Mouse (Mus musculus) neural tube, embryonic 13.5 days (tissue): ENCODE data around the gene Rnf222. TPM values are rescaled to one million over a fixed set of nuclear protein-coding genes. Genes with fewer than 3 reads are reported as not detected.
A peak's percentile ranks its signal among the peaks of the same experiment; 100 is the strongest.

ENCODE experiments used
- ATAC-seq: fragments of 200-750 bp; cut with Nextera tagmentation; 2 replicates; pipeline ENCODE4 v1.8.0; 2017; ENCODE audit warnings: low read depth, mild to moderate bottlenecking, moderate TSS enrichment, moderate library complexity
- H3K27ac ChIP-seq: fragments of 300-500 bp; sonication (generic); replicated peaks from 2 replicates; pipeline ENCODE4 v1.5.1; 2015; ENCODE audit warnings: moderate library complexity, mild to moderate bottlenecking, inconsistent platforms
- H3K27me3 ChIP-seq: fragments of 300-500 bp; sonication (generic); 2 replicates; pipeline ENCODE4 v1.6.1; 2015; ENCODE audit warnings: mild to moderate bottlenecking, inconsistent platforms
- H3K36me3 ChIP-seq: fragments of 300-500 bp; sonication (generic); 2 replicates; pipeline ENCODE4 v1.6.1; 2015; ENCODE audit warnings: mild to moderate bottlenecking, inconsistent platforms
- H3K4me1 ChIP-seq: fragments of 300-500 bp; sonication (generic); replicated peaks from 2 replicates; pipeline ENCODE4 v1.6.1; 2015; ENCODE audit warnings: inconsistent platforms
- H3K4me2 ChIP-seq: fragments of 300-500 bp; sonication (generic); 2 replicates; pipeline ENCODE4 v1.6.1; 2015; ENCODE audit warnings: inconsistent platforms, mild to moderate bottlenecking, moderate library complexity
- H3K4me3 ChIP-seq: fragments of 300-500 bp; sonication (generic); 2 replicates; pipeline ENCODE4 v1.5.1; 2015; ENCODE audit warnings: mild to moderate bottlenecking, inconsistent platforms
- H3K9ac ChIP-seq: fragments of 300-500 bp; sonication (generic); 2 replicates; pipeline ENCODE4 v1.6.1; 2015; ENCODE audit warnings: moderate library complexity, mild to moderate bottlenecking, inconsistent platforms
- H3K9me3 ChIP-seq: fragments of 300-500 bp; sonication (generic); 2 replicates; pipeline ENCODE4 v1.6.1; 2016; ENCODE audit warnings: inconsistent platforms
- WGBS: fragments of 180-500 bp; shearing (Covaris S2); methylation state at CpG from one replicate; pipeline ENCODE4 v1.1.7; 2015; 5-methylcytosine and 5-hydroxymethylcytosine counted together
- polyA plus RNA-seq: library from polyadenylated mRNA; unstranded; fragments of >200 nt; fragmentation: Nextera tagmentation; extraction: Ambion mirVana; gene quantifications from 2 replicates; pipeline ENCODE4 v1.2.1, GENCODE M21; 2015

Rnf222 gene
- polyA plus RNA-seq, 1 experiment from 2014 or later, result not detected

GRCm38 (mm10) chr11:68892233-68892832 is 4.0 kb downstream of the Rnf222 start:
- no peak for ATAC-seq
- no peaks in the 10 kb centered on the region for H3K4me1 ChIP-seq
- no peaks in the 10 kb centered on the region for H3K9me3 ChIP-seq
- H3K4me2 ChIP-seq, result no peak overlapping the region
- H3K4me3 ChIP-seq, result no peak overlapping the region
- H3K9ac ChIP-seq, result 0 out of 2 replicates have a peak overlapping the region, but pooled peaks have one; percentile 17
- no peak overlapping the region for H3K27ac ChIP-seq
- H3K36me3 ChIP-seq, result no peaks in the 10 kb centered on the region
- no peaks in the 10 kb centered on the region for H3K27me3 ChIP-seq
- 78% methylated on average over 14 of the region's 15 CpGs for WGBS

GRCm38 (mm10) chr11:68893911-68894464 is 5.6 kb downstream of the Rnf222 start:
- H3K9me3 ChIP-seq, result no peaks in the 10 kb centered on the region
- no peaks in the 10 kb centered on the region for H3K4me1 ChIP-seq
- WGBS, result 77% methylated on average over 12 of the region's 12 CpGs
- H3K27ac ChIP-seq, result no peak overlapping the region
- no peak overlapping the region for H3K9ac ChIP-seq
- H3K27me3 ChIP-seq, result peaks cover 2% of the 10 kb centered on the region; the same call in 1 of the 2 replicates
- H3K4me3 ChIP-seq, result no peak overlapping the region
- H3K36me3 ChIP-seq, result no peaks in the 10 kb centered on the region
- no peak overlapping the region for H3K4me2 ChIP-seq
- ATAC-seq, result no peak

GRCm38 (mm10) chr11:68896247-68896646 is 7.9 kb downstream of the Rnf222 start:
- Histone ChIP-seq H3K27me3 (peaks cover 10% of the 10 kb centered on the region; the same call in 1 of the 2 replicates), H3K9me3 (no peaks in the 10 kb centered on the region), H3K4me1 (peaks cover 5% of the 10 kb centered on the region), H3K4me3 (no peak overlapping the region), H3K36me3 (no peaks in the 10 kb centered on the region), H3K27ac (no peak overlapping the region), H3K4me2 (no peak overlapping the region), H3K9ac (no peak overlapping the region)
- ATAC-seq, result no peak
- 91% methylated on average over 5 of the region's 5 CpGs for WGBS

GRCm38 (mm10) chr11:68897120-68897519 is 8.8 kb downstream of the Rnf222 start:
- H3K27ac ChIP-seq, result no peak overlapping the region
- WGBS, result 45% methylated on average over 4 of the region's 4 CpGs
- H3K27me3 ChIP-seq, result peaks cover 10% of the 10 kb centered on the region; the same call in 1 of the 2 replicates
- H3K4me3 ChIP-seq, result no peak overlapping the region
- H3K4me1 ChIP-seq, result peaks cover 5% of the 10 kb centered on the region
- no peak overlapping the region for H3K4me2 ChIP-seq
- H3K9ac ChIP-seq, result no peak overlapping the region
- ATAC-seq, result no peak
- no peaks in the 10 kb centered on the region for H3K36me3 ChIP-seq
- no peaks in the 10 kb centered on the region for H3K9me3 ChIP-seq

- Histone ChIP-seq H3K4me1 (peaks cover 11% of the 10 kb centered on the region), H3K4me3 (no peak overlapping the region), H3K9ac (no peak overlapping the region), H3K9me3 (no peaks in the 10 kb centered on the region), H3K4me2 (no peak overlapping the region), H3K27ac (no peak overlapping the region), H3K27me3 (peaks cover 10% of the 10 kb centered on the region; the same call in 1 of the 2 replicates), H3K36me3 (peaks cover 2% of the 10 kb centered on the region)
- ATAC-seq, result no peak
- WGBS, result 78% methylated on average over 6 of the region's 6 CpGs
Measured at GRCm38 (mm10) chr11:68897838-68898237, 9.5 kb downstream of the Rnf222 start.

GRCm38 (mm10) chr11:68898790-68899189 is 10.4 kb downstream of the Rnf222 start:
- WGBS, result 91% methylated on average over 6 of the region's 6 CpGs
- Histone ChIP-seq H3K27me3 (peaks cover 10% of the 10 kb centered on the region; the same call in 1 of the 2 replicates), H3K4me2 (no peak overlapping the region), H3K9me3 (no peaks in the 10 kb centered on the region), H3K36me3 (peaks cover 12% of the 10 kb centered on the region), H3K4me1 (peaks cover 15% of the 10 kb centered on the region), H3K4me3 (no peak overlapping the region), H3K9ac (no peak overlapping the region), H3K27ac (no peak overlapping the region)
- no peak for ATAC-seq

- ATAC-seq, result no peak
- Histone ChIP-seq H3K4me2 (no peak overlapping the region), H3K36me3 (peaks cover 22% of the 10 kb centered on the region), H3K9me3 (no peaks in the 10 kb centered on the region), H3K9ac (no peak overlapping the region), H3K4me3 (no peak overlapping the region), H3K27me3 (peaks cover 10% of the 10 kb centered on the region; the same call in 1 of the 2 replicates), H3K27ac (no peak overlapping the region), H3K4me1 (peaks cover 15% of the 10 kb centered on the region)
- WGBS, result 89% methylated on average over 8 of the region's 8 CpGs
Measured at GRCm38 (mm10) chr11:68899815-68900214, 11.5 kb downstream of the Rnf222 start.

- Histone ChIP-seq H3K27me3 (peaks cover 10% of the 10 kb centered on the region; the same call in 1 of the 2 replicates), H3K36me3 (peaks cover 31% of the 10 kb centered on the region), H3K4me1 (peaks cover 15% of the 10 kb centered on the region), H3K9ac (peak overlapping the region; percentile 60), H3K4me3 (peak overlapping the region; percentile 72), H3K4me2 (peak overlapping the region; percentile 69), H3K9me3 (no peaks in the 10 kb centered on the region), H3K27ac (no peak overlapping the region)
- 28% methylated on average over 31 of the region's 31 CpGs for WGBS
- ATAC-seq, result peak; percentile 60
Measured at GRCm38 (mm10) chr11:68900519-68901350, 12.4 kb downstream of the Rnf222 start.

GRCm38 (mm10) chr11:68901351-68902046 is 13.1 kb downstream of the Rnf222 start, which contains the start of gene Rpl26:
Gene Rpl26 (plus strand): TSS chr11:68901583.
- Histone ChIP-seq H3K4me1 (peaks cover 15% of the 10 kb centered on the region), H3K4me2 (peak within 1 kb of the TSS; percentile 69), H3K9me3 (no peaks in the 10 kb centered on the region), H3K9ac (peak within 1 kb of the TSS; percentile 95), H3K36me3 (peaks cover 39% of the 10 kb centered on the region), H3K27ac (peak within 1 kb of the TSS; percentile 94), H3K27me3 (peaks cover 10% of the 10 kb centered on the region; the same call in 1 of the 2 replicates), H3K4me3 (peak within 1 kb of the TSS; percentile 72)
- peak; percentile 86 for ATAC-seq
- under 1% methylated on average over 52 of the region's 52 CpGs for WGBS

GRCm38 (mm10) chr11:68902047-68902364 is 13.7 kb downstream of the Rnf222 start:
- Histone ChIP-seq H3K4me2 (peak overlapping the region; percentile 69), H3K4me3 (peak overlapping the region; percentile 72), H3K9me3 (no peaks in the 10 kb centered on the region), H3K9ac (peak overlapping the region; percentile 95), H3K36me3 (peaks cover 44% of the 10 kb centered on the region), H3K4me1 (peaks cover 15% of the 10 kb centered on the region), H3K27ac (peak overlapping the region; percentile 94), H3K27me3 (peaks cover 10% of the 10 kb centered on the region; the same call in 1 of the 2 replicates)
- no peak for ATAC-seq
- WGBS, result 4% methylated on average over 10 of the region's 10 CpGs

- 2% methylated on average over 11 of the region's 11 CpGs for WGBS
- no peak overlapping the region; the same call in 1 of the 2 replicates for H3K27ac ChIP-seq
- peak overlapping the region; percentile 72 for H3K4me3 ChIP-seq
- H3K27me3 ChIP-seq, result peaks cover 10% of the 10 kb centered on the region; the same call in 1 of the 2 replicates
- no peak for ATAC-seq
- peak overlapping the region; percentile 95 for H3K9ac ChIP-seq
- peaks cover 46% of the 10 kb centered on the region for H3K36me3 ChIP-seq
- H3K9me3 ChIP-seq, result no peaks in the 10 kb centered on the region
- peaks cover 15% of the 10 kb centered on the region for H3K4me1 ChIP-seq
- H3K4me2 ChIP-seq, result peak overlapping the region; percentile 69
Measured at GRCm38 (mm10) chr11:68902367-68902766, 14.0 kb downstream of the Rnf222 start.
